Mouse (Mus musculus) limb, embryonic 13.5 days (tissue): ENCODE data around the gene Gprin1. TPM values are rescaled to one million over a fixed set of nuclear protein-coding genes. Genes with fewer than 3 reads are reported as not detected.

Experiments
- ATAC-seq: fragments of 200-750 bp; cut with Nextera tagmentation; 2 replicates; pipeline ENCODE4 v1.8.0; 2017; ENCODE audit warnings: low read depth, moderate number of reproducible peaks, moderate TSS enrichment; ENCODE audit not compliant: low FRiP score
- H3K27ac ChIP-seq: fragments of 300-500 bp; sonication (generic); 2 replicates; pipeline ENCODE4 v1.5.1; 2015; ENCODE audit warnings: inconsistent platforms, mild to moderate bottlenecking, moderate library complexity
- H3K27me3 ChIP-seq: fragments of 300-500 bp; sonication (generic); 2 replicates; pipeline ENCODE4 v1.6.1; 2015; ENCODE audit warnings: mild to moderate bottlenecking, inconsistent platforms
- H3K36me3 ChIP-seq: fragments of 300-500 bp; sonication (generic); 2 replicates; pipeline ENCODE4 v1.6.1; 2015; ENCODE audit warnings: inconsistent platforms, mild to moderate bottlenecking, moderate library complexity
- H3K4me1 ChIP-seq: fragments of 300-500 bp; sonication (generic); 2 replicates; pipeline ENCODE4 v1.6.1; 2015; ENCODE audit warnings: inconsistent platforms
- H3K4me2 ChIP-seq: fragments of 300-500 bp; sonication (generic); replicated peaks from 2 replicates; pipeline ENCODE4 v1.6.1; 2015; ENCODE audit warnings: inconsistent platforms, mild to moderate bottlenecking, moderate library complexity
- H3K4me3 ChIP-seq: fragments of 300-500 bp; sonication (generic); 2 replicates; pipeline ENCODE4 v1.5.1; 2015; ENCODE audit warnings: moderate library complexity, mild to moderate bottlenecking, inconsistent platforms
- H3K9ac ChIP-seq: fragments of 300-500 bp; sonication (generic); 2 replicates; pipeline ENCODE4 v1.6.1; 2015; ENCODE audit warnings: mild to moderate bottlenecking, inconsistent platforms
- H3K9me3 ChIP-seq: fragments of 300-500 bp; sonication (generic); 2 replicates; pipeline ENCODE4 v1.6.1; 2016; ENCODE audit warnings: inconsistent platforms
- WGBS: fragments of 180-500 bp; shearing (Covaris S2); methylation state at CpG from one replicate; pipeline ENCODE4 v1.1.7; 2015; 5-methylcytosine and 5-hydroxymethylcytosine counted together
- polyA plus RNA-seq: library from polyadenylated mRNA; unstranded; fragments of >200 nt; fragmentation: Nextera tagmentation; extraction: Ambion mirVana; gene quantifications from 2 replicates; pipeline ENCODE4 v1.2.1, GENCODE M21; 2015

Gene Gprin1
- polyA plus RNA-seq, 1 experiment from 2014 or later: 0.20 TPM

DNA sequence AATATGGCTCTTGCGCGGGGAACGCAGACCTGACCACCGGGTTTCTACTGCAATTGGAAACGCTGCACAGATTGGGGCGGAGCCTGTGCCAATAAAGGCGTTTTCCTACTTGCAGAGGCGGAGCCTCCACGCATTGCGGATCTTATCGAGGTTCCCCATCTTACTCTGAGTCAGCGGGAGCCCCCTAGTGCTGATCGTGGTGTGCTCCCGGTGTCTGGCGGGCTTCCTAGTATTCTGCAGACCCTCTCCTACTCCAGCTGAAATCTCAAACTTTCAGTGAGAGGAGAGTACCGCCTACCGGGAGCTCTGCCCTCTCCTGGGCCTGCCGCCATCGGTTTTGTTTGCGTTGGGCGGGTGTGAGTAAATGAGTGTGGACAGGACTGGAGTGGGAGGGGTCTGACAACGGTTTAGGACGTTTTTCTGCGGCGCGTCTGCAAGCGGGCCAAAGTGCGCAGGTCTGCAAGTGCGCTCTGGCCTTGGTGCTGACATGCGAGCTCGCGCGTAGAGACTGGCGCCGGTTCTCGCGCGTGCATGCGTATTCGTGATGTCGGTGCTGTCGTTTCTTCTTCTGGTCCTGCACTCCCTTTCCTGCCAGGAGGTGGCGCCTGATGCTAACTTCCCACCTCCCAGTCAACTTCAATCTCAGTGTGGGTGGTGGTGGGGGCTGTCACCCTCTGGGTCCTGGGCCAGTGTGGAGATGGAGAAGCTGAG, 8.5 kb upstream of the Gprin1 start:
- Histone ChIP-seq H3K27ac (no peak overlapping the region), H3K36me3 (no peaks in the 10 kb centered on the region), H3K4me1 (peaks cover 13% of the 10 kb centered on the region; the same call in 1 of the 2 replicates), H3K9ac (no peak overlapping the region), H3K4me3 (peak overlapping the region; percentile 42), H3K27me3 (peaks cover 79% of the 10 kb centered on the region), H3K4me2 (peak overlapping the region; percentile 70), H3K9me3 (no peaks in the 10 kb centered on the region)
- under 1% methylated on average over 43 of the region's 43 CpGs for WGBS
- ATAC-seq: peak; percentile 80

DNA sequence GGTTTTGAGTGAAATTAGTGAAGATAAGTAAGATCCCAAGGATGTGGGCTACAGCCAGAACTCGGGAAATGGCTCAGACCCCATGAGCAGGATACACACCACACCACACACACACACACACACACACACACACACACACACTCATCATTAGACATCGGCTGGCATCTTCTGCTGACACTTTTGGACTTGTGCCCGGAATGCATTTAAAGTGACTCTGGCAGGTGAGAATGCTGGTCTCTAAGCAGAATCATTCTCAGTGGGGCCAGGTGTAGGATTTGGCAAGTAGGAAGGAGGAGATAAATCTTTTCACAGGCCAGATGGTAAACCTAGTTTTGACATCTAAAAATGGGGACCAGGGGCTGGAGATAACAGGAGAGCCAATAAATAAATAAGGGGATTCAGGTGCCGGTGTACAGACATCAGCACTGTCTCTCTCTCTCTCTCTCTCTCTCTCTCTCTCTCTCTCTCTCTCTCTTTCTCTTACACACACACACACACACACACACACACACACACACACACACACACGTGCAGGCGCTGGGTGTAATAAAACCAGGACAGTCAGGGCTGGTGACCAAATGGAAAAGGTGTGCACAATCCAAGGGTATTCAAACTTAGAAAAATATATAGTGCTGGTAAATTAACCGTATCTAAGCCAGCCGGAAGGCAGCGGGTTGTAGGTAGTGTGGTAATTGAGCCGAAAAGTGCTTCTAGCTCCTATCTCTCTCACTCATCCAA, 7.6 kb upstream of the Gprin1 start:
- Histone ChIP-seq H3K27ac (no peak overlapping the region), H3K36me3 (no peaks in the 10 kb centered on the region), H3K9ac (no peak overlapping the region), H3K9me3 (no peaks in the 10 kb centered on the region), H3K4me2 (peak overlapping the region; percentile 70), H3K27me3 (peaks cover 79% of the 10 kb centered on the region), H3K4me1 (peaks cover 13% of the 10 kb centered on the region; the same call in 1 of the 2 replicates), H3K4me3 (peak overlapping the region; percentile 42)
- no peak for ATAC-seq
- WGBS: 48% methylated on average over 10 of the region's 10 CpGs

DNA sequence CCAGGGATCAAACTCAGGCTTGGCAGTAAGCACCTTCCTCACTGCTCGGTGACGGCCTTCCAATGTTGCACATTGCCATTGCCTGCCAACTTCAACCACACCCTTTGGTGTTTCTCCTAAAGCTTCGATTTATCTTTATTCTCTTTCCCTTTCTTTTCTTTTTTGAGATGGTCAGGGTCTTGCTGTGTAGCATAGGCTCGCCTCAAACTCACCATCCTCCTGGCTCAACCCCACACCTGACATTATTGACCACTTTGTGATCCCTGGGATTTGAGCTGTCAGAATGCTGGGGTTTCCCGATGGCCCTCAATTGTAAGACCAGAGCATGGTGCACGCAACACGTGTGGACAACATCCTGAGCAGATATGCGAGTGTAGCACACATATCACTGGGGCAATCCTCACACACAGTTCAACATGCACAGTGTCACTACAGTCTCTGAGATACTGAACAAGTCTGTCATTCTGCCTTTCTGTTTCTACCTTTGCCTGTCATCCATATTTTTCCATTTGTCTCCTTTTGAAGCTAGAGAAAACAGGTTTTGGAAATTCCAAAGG, 6.6 kb upstream of the Gprin1 start:
- Histone ChIP-seq H3K9me3 (no peaks in the 10 kb centered on the region), H3K4me2 (no peak overlapping the region), H3K9ac (no peak overlapping the region), H3K27me3 (peaks cover 81% of the 10 kb centered on the region), H3K27ac (no peak overlapping the region), H3K4me3 (no peak overlapping the region), H3K4me1 (peaks cover 13% of the 10 kb centered on the region; the same call in 1 of the 2 replicates), H3K36me3 (no peaks in the 10 kb centered on the region)
- 86% methylated on average over 8 of the region's 8 CpGs for WGBS
- no peak for ATAC-seq

DNA sequence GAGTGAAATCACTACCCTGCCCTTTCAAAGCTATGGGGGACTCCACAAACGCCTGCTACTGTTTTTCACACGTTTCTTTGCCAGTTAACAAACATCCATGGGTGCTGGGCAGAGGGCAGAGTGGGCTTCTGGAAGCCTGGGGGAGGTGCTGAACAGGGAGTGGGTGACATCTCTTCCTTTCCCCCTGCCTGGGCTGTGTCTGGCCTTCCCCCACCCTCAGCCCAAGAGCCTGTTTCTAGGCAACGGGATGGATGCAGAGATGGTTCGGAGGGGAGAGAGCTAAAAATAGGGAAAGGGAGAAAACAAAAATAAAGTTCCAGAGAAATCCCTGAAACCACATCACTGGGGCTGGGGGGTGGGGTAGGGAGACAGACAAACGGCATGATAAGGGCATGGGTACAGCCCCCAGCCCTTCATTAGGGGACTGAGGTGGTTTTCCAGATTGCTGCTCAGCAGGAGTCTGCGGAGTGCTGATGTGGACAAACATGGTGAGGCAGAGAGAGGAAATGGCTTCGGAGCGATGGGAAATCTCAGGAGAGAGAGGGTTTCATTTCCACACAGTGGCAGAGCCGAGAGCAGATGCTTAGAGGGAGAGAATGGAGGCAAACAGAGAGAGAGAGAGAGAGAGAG, 5.6 kb upstream of the Gprin1 start:
- Histone ChIP-seq H3K9ac (no peak overlapping the region), H3K4me2 (no peak overlapping the region), H3K4me1 (peaks cover 13% of the 10 kb centered on the region; the same call in 1 of the 2 replicates), H3K27me3 (peaks cover 80% of the 10 kb centered on the region), H3K9me3 (no peaks in the 10 kb centered on the region), H3K36me3 (no peaks in the 10 kb centered on the region), H3K27ac (no peak overlapping the region), H3K4me3 (no peak overlapping the region)
- ATAC-seq: no peak
- 27% methylated on average over 9 of the region's 9 CpGs for WGBS

DNA sequence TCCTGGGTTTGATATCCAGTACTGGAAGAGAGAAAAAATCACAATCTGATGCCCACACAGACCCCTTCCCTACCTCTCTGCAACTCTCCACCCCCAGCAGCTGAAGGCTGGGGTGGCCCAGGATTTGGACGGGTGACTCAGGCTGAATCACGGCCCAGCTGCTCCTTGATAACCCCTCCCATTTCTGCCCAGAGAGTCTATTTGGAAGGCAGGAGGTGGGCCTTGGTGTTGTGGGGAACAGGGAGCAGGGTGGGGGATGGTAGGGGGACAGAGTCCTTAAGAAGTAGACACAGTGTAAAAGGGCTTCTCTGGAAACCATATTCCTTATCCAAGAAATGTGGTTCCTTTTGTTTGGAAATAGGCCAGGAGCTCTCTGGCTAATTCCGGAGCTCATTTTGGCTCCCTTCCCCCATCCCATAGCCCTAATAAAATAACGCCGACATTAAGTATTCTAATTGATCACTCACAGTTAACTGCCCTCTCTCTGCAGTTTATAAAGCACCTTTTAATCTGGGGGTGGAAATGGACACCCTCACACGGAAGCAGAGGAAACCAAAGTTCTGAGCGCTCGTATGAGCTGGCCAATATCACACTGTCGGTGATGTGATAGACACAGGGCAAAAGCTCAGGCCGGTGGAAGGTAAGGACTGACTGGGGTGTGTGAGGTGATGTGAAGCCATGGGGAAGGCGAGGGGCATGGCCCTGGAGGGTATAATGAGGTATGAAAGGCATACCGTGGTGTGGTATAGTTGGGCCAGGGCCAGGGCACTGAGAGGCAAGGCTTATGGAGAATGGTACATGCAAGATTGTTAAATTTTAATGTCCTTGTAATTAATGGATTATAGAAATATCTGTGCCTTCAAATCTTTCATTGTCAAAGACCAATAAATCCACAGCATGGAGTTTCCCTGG, 4.8 kb upstream of the Gprin1 start:
- H3K27me3 ChIP-seq: peaks cover 80% of the 10 kb centered on the region
- no peaks in the 10 kb centered on the region for H3K36me3 ChIP-seq
- peaks cover 19% of the 10 kb centered on the region for H3K4me1 ChIP-seq
- H3K9me3 ChIP-seq: no peaks in the 10 kb centered on the region
- no peak overlapping the region for H3K4me3 ChIP-seq
- H3K9ac ChIP-seq: no peak overlapping the region
- H3K27ac ChIP-seq: no peak overlapping the region
- ATAC-seq: no peak
- 33% methylated on average over 12 of the region's 12 CpGs for WGBS
- no peak overlapping the region for H3K4me2 ChIP-seq

DNA sequence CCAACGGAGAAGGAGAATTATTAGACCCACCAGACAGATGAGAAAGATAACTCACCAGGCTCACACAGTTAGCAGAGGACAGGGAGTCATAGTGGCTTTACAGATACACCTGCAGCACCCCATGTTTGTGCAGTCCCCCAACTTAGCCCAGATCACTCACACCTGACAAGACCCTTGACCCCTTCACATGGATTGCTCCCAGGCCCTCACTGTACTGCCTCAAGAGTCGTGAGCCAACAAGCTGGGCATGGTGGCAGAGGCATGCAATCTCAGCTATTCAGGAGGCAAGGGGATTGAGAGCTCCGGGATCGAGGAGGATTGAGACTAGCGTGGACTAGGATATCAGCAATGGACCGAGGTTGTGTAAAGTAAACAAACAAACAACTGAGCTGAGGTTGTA, 4.1 kb upstream of the Gprin1 start:
- Histone ChIP-seq H3K4me3 (no peak overlapping the region), H3K9me3 (no peaks in the 10 kb centered on the region), H3K27ac (no peak overlapping the region), H3K9ac (no peak overlapping the region), H3K4me1 (peaks cover 17% of the 10 kb centered on the region), H3K27me3 (peaks cover 80% of the 10 kb centered on the region), H3K4me2 (no peak overlapping the region), H3K36me3 (no peaks in the 10 kb centered on the region)
- 66% methylated on average over 6 of the region's 6 CpGs for WGBS
- ATAC-seq: no peak

DNA sequence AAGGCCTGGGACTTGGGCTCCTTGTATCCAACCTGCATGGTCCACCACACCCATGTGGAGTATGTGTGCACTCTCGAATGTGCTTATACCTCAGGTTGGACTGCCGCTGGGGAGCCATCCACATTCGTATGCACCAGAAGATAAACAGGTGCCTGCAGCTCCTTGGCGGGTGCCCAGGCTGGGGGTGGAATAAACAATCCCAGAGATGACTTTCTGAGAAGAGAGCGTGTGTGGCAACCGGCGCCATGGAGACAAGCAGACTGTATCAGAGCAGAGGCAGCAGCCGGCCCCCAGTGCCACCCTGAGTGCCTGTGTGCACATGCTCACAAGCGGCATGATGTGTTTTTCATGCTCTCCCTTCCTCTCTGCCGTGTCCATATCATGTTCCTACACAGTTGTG, 3.0 kb upstream of the Gprin1 start:
- Histone ChIP-seq H3K9ac (no peak overlapping the region), H3K36me3 (no peaks in the 10 kb centered on the region), H3K27ac (no peak overlapping the region), H3K4me1 (peaks cover 8% of the 10 kb centered on the region), H3K27me3 (peaks cover 87% of the 10 kb centered on the region), H3K4me3 (no peak overlapping the region), H3K4me2 (no peak overlapping the region), H3K9me3 (no peaks in the 10 kb centered on the region)
- WGBS: 74% methylated on average over 10 of the region's 10 CpGs
- ATAC-seq: no peak

DNA sequence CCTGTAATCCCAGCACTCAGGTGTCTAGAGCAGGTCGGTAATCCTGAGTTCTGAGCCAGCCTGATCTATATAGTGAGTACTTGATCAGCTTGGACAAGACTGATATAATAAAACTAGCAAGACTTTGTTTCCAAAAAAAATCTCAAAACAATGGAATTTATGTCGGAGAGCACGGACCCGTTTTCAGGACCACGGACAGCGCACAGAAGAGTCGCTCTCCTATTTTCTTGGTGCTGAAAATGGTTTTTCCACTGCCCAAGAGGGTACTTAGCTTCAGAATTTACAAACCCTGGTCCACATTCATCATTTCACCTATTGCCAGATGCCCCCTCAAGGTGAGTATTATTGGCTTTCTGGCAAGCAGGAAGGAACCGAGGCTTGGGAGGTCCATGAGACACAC, 1.0 kb upstream of the Gprin1 start:
- no peak overlapping the region for H3K9ac ChIP-seq
- H3K36me3 ChIP-seq: no peaks in the 10 kb centered on the region
- H3K4me1 ChIP-seq: peaks cover 6% of the 10 kb centered on the region; the same call in 1 of the 2 replicates
- H3K4me3 ChIP-seq: no peak overlapping the region
- WGBS: 3% methylated on average over 8 of the region's 8 CpGs
- H3K27me3 ChIP-seq: peaks cover 89% of the 10 kb centered on the region
- H3K9me3 ChIP-seq: no peaks in the 10 kb centered on the region
- ATAC-seq: no peak
- H3K27ac ChIP-seq: no peak overlapping the region
- H3K4me2 ChIP-seq: no peak overlapping the region

DNA sequence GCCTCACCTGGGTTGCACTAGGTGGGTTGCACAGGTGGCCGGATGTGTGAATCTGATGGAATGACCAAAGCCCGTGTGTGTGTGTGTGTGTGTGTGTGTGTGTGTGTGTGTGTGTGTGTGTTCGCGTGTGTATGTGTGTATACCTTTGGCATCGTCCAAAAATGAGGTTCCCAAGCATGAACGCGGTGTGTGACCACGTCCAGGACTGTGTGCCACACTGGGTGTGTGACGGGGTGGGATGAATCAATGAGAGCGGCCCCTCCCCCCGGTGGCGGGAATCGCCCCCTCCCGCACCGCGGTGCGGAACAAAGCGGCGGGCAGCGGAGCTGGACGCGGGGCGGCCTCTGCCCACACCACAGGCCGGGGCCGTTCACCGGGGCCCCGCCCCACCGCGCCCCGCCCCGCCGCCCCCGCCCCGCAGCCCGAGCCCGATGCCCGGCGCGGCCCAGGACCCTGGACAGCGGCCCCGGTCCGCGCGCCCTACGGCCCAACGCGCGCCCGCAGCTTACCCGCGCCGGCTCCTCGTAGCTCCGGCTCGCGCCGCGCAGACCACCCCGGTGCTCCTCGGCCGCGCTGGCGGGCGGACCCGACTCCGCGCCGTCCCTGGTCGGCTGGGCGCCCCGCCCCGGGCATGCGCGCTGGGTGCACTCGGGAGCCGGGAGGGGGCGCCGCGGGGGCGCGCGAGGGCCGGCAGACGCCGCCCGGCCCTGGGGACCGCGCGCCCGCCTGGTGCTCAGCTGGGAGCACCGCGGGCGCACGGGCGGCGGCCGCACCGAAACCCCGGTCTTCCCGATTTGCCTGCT, 412 bp downstream of the Gprin1 start:
- Histone ChIP-seq H3K27ac (no peak overlapping the region), H3K27me3 (peaks cover 81% of the 10 kb centered on the region)

DNA sequence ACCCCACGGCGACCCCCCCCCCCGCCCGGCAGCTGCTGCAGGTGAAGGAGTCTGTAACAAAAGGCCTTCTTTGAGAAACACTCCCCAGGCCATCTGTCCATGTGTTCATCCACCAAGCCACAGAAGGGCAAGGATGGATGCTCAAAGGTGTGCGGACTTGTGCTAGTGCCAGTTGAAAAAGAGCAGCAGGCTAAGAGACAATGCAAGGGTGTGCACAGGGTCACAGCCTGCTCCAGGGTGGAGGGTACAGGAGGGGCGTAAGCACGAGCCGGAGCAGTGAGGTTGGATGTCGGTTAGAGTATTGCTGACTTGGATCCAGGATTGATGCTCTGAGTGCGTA, 983 bp downstream of the Gprin1 start:
- Histone ChIP-seq H3K27ac (no peak overlapping the region), H3K4me2 (peak overlapping the region; percentile 90), H3K9me3 (no peaks in the 10 kb centered on the region), H3K4me1 (peaks cover 6% of the 10 kb centered on the region; the same call in 1 of the 2 replicates), H3K36me3 (no peaks in the 10 kb centered on the region), H3K4me3 (peak overlapping the region; percentile 55), H3K27me3 (peaks cover 75% of the 10 kb centered on the region), H3K9ac (no peak overlapping the region)
- no peak for ATAC-seq
- WGBS: 51% methylated on average over 10 of the region's 10 CpGs

More for the DNA sequence above, 412 bp downstream of the Gprin1 start:
- Histone ChIP-seq H3K4me2 (peak overlapping the region; percentile 90), H3K4me3 (peak overlapping the region; percentile 55), H3K9me3 (no peaks in the 10 kb centered on the region), H3K36me3 (no peaks in the 10 kb centered on the region), H3K4me1 (peaks cover 6% of the 10 kb centered on the region; the same call in 1 of the 2 replicates), H3K9ac (no peak overlapping the region)
- WGBS: 3% methylated on average over 60 of the region's 100 CpGs
- peak; percentile 85 for ATAC-seq

DNA sequence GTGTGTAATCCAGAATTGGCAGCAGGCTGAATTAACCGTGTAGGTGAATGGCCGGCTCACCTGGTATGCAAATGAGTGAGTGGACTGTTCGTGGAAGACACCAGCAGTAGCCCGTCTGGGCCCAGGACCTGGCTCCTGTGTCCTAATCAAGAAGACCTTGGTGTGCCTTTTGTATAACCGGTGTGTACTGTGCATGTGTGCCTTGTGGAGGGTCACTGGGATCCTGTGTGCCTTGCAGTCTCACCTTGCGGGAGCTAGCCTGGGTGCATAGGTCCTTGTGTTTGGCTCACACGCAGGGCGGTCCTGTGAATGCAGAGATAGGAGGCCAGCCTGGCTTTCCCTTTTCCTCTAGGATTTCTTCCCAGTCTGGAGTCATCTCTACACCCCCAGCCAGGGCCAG, 1.5 kb downstream of the Gprin1 start:
- H3K27me3 ChIP-seq: peaks cover 70% of the 10 kb centered on the region
- WGBS: 83% methylated on average over 8 of the region's 8 CpGs

More for the DNA sequence above, 1.5 kb downstream of the Gprin1 start:
- Histone ChIP-seq H3K4me1 (peaks cover 6% of the 10 kb centered on the region; the same call in 1 of the 2 replicates), H3K9me3 (no peaks in the 10 kb centered on the region), H3K27ac (no peak overlapping the region), H3K9ac (no peak overlapping the region), H3K4me3 (no peak overlapping the region), H3K36me3 (no peaks in the 10 kb centered on the region), H3K4me2 (no peak overlapping the region)
- ATAC-seq: no peak
